Mouse (Mus musculus) MEL-GATA-1-ER (cell line): ENCODE data around the gene Sema6d.

Experiments used
- DNase-seq: peaks from one replicate; pipeline ENCODE4 v3.0.0-alpha.2; 2012; ENCODE audit warnings: low read depth; ENCODE audit errors: extremely low read depth

Gene Sema6d

DNA sequence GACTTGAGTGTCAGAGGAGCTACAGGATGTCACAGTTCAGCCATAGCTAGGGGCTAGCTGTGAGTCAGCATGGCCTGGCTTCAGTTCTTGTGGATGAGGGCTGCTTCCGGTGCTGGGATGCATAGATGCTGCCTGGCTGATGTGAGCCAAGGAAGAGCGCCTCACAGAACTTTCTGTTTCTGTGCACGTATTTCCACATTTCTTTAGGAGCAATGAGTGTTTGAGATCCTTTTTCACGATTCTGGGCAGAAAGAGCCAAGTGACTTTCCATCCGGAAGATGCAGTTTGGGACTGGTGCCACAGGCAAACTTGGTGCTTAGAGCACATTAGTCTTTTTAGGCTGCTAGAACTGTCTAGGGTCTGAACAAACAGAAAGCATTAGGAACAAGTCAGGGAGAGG, 561.4 kb downstream of the Sema6d start:
- no peak for DNase-seq

DNA sequence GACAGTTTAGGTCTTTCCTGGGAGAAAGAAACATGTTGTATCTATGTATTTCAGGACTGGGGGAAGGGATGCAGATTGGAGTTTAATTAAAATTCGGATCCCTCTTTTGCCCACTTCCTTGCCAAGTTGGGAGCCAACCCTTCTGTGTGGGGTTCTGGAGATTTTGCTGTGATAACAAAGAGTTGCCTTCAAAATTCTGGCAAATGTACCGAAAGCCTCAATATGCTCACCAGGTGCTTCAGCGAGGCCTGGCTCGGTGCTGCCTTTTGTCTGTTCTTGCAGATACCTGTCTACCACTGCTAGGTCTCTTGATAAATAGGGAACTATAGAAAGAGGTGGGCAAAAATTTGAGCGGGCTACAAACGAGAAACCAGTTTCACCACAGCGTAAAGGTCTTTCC, 563.4 kb downstream of the Sema6d start:
- DNase-seq = no peak

DNA sequence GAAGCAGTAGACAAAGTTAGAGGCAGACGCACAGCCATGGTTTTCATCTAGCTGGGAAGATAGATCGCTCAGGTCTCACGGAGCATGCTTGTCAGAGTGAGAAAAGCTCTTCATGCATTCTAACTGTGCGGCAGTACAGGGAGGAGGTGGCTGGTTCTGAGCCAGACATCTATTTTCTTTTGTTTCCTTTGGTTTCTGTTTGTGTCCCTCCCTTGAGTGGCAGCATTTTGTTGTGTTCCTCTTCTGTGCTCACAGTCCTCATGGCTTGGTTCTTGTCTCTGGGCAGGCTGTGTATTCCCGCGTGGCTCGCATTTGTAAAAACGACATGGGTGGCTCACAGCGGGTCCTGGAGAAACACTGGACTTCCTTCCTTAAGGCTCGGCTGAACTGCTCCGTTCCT, 567.6 kb downstream of the Sema6d start:
- no peak for DNase-seq

DNA sequence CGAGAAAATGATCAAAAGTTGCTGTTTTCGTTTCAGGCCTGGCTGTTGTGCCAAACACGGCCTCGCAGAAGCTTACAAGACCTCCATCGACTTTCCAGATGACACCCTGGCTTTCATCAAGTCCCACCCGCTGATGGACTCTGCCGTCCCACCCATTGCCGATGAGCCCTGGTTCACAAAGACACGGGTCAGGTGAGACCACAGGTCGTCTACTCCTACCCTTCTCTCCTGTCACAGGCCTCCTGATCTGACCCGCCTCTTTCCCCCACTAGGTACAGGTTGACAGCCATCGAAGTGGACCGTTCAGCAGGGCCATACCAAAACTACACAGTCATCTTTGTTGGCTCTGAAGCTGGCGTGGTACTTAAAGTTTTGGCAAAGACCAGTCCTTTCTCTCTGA, 568.6 kb downstream of the Sema6d start:
- DNase-seq = no peak

DNA sequence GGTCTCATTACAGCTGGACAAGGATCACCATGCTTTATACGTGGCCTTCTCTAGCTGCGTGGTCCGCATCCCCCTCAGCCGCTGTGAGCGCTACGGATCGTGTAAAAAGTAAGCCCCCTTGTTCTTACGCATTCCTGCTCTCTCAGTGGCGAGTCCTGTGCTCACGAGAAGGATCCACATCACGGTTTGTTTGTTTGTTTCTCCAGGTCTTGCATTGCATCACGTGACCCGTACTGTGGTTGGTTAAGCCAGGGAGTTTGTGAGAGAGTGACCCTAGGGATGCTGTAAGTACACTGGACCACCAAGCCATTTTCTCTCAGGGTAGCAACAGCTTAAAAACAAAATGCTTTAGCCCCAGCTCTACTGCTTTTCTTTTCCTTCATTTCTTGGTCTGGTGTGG, 569.8 kb downstream of the Sema6d start:
- no peak for DNase-seq

DNA sequence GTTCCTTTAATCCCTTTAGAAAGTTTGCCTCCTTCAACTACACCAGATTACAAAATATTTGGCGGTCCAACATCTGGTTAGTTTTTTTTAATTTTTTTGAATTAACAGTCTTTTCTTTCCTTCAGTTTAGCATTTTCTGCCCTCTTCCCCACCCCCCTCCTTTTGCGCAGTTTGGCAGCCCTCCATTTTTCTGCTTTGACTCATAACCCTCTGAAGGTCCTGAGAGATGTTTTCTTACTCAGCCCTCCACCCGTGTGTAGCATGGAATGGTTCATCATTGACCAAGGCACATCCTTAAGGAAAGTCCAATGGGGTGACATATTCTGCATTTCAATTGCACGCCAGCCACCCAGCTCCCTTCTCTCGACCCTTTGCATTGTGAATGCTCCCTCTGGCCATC, 570.9 kb downstream of the Sema6d start:
- DNase-seq = no peak

DNA sequence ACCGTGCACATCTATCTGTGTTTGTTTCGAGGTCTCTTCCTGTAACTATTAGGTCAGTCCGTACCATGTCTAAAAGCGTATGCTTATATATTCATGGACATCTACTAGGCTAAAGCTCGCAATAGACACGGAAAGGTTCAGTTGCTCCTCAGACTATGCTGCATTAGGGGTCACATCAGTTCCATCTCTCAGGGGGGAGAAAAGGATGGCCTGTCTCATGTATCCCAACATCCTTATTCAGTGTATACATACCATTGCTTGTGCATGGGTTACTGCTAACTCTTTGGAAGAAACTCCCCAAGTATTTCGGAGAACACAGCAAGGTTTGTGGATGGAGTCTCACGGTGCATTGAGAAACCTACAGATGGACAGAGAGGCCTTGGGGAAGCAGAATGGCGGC, 571.5 kb downstream of the Sema6d start:
- DNase-seq = no peak

DNA sequence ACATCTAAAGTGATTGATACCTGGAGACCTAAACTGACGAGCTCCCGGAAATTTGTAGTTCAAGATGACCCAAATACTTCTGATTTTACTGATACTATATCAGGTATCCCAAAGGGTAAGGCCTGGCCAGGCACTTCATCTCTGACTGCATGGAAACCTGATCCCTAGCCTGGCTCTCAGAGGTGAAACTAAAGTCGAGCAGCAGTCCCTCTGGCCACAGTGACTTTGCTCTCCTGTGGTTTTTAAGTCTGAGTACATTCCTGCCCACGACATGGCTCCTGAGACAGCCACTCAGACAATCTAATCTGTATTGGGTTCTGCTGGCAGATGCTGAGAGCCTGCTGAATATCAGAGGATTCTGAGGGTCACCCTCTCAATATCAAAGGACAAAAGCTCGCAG, 572.5 kb downstream of the Sema6d start:
- no peak for DNase-seq

DNA sequence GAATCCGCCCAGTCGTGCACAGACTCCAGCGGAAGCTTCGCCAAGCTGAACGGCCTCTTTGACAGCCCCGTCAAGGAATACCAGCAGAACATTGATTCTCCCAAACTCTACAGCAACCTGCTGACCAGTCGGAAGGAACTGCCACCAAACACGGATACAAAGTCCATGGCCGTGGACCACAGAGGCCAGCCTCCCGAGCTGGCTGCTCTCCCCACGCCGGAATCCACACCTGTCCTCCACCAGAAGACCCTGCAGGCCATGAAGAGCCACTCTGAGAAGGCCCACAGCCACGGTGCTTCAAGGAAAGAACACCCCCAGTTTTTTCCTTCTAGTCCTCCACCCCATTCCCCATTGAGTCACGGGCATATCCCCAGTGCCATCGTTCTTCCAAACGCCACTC, 574.4 kb downstream of the Sema6d start:
- DNase-seq = no peak

DNA sequence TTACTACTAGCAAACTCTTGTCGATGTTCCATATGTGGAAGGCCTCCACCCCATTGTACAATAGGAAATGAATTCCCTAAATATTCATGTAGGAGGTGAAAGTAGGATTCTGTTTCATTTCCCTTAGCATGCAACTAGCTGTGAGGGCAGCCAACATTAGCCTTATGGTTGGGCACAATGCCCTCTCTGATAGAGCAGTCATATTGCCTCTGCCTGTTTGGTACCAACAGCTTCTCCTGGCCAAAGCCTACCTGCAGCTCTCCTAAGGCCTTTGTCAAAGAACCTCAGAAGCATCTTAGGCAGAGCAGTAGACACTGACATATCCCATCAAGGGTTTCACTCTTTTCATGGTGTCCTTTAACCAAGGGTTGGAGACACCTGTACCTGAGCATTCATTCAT, 578.7 kb downstream of the Sema6d start:
- DNase-seq = no peak

DNA sequence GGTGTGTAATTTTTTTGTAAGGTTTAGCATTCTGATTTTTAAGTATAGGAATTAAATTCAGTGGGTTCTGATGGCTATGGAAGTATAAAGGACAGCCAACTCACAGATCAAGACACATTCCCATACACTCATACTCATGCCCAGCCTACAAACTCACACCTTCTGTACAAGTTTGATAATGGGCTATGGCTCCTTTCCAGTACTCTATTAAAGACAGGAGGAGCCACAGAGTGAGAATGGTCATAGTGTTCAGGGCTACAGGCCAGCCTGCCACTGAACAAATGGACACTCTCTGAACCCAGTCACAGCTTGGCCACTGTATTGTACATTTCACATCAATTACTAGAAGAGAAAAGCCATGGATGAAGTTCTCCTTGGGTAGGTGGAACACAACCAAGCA, 583.3 kb downstream of the Sema6d start:
- no peak for DNase-seq

DNA sequence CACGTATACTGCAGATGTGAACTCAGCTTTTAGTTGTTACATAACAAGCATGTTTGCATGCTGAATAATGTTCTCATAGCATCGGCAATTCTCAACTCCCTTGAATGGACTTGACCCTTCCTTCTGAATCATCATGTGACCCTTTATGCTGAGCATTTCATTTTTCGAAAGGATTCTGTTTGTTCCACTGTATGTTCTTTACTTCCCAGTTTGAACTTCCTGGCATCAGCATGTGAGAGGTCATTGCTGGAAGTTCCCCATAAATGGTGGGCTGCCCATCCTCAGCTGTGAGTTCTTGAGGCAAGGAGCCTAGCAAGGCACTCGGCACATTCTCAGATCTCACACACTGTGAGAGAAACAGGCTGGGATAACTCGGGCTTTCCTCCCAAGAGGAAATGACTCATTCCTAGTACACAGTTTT, 594.7 kb downstream of the Sema6d start:
- DNase-seq = no peak

DNA sequence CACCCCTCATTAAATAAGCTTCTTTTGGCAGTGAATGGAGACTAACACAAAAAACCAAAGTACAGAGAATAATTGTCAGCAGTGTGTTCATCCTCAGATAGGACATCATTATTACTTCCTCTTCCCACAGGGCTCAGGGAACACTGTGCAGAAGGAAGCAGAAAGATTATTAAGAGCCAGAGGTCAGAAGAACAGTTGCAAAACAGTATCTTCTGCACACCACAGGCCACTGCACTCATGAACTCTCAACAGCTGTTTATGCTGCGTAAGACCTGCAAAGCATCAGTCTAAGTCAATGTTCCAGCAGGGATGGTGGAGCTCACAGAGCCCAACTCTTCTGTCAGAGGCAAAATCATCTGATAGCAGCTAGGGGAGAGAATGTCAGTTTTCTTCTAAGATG, 600.6 kb downstream of the Sema6d start:
- no peak for DNase-seq

DNA sequence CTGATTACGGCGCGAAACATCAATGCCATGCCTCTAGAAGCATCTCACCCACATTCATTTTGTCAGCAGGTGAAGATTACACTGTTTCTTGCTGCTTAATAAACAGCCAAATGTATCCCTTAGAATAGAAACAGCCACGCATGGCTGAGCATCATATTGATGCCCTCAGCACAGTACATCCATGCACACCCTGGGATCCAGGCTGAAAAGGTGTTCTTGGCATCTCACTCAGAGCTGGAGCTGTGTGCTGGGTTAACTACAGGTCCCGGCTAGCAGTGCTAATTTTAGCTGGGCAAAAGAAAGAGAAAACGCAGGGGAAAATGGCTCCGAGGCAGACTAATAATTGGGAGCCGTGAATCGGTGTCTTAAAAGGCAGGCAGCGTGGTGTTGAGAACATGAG, 612.9 kb downstream of the Sema6d start:
- DNase-seq = no peak

DNA sequence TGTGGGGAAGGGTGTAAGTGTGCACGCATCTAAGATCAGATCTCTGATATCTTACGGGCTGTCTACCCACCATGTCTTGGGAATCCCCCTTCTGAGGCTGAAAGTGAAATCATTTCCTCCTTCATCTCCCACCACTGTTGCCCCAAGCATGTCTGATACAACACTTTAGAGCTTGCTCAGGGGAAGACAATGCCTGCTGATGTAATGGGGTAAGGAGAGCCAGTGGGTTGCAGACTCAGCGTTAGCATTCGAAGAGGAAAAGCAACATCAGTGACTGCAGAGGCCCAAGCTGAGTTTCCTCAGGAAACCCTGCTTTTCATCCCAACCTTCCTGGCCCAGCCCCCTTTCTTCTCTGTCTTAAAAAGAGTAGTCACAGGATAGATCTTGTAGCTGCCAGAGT, 615.2 kb downstream of the Sema6d start:
- DNase-seq = no peak

DNA sequence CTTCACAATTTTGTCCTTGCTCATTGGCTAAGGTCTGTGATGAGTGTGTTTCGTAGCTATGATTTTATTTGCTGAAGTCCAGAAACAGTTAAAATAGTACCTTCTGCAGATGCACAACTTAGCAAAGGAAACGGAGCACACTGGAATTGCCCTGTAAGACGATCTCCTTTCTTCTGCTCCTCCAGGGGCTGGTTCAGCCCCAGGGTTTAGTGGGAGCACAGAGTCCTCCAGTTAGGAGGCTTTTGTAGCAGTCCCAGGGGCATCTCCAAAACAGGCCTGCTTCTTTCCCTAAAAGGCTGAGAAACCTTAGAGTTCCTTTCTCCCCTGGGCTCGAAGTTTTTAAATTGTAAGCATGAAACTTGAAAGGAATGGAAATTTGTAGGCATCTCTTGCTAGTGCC, 616.0 kb downstream of the Sema6d start:
- no peak for DNase-seq

DNA sequence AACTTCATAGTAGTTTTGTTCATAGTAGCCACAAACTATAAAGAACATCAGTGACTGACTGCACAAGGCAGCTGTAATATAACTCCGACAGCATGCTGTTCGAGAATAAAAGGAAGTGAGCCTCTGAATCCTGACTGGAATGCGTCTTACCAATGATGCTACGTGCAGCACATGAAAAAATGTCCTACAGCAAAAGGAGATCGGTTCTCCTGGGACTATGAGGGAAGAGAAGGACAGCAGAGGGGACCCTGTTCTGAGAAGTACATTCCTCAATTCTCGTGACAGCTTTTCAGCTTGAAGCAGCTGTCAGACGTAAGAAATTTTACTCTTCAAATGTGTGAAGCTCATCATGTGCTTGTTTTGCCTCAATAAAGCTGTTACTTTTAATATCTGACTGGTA, 617.1 kb downstream of the Sema6d start:
- no peak for DNase-seq
